Mouse (Mus musculus): ENCODE data around the gene Gstm1. TPM values are rescaled to one million over a fixed set of nuclear protein-coding genes. Genes with fewer than 3 reads are reported as not detected.

The Gstm1 gene
- polyA plus RNA-seq (2012; rRNA removed): 766 and 864 TPM in 2 replicates

DNA sequence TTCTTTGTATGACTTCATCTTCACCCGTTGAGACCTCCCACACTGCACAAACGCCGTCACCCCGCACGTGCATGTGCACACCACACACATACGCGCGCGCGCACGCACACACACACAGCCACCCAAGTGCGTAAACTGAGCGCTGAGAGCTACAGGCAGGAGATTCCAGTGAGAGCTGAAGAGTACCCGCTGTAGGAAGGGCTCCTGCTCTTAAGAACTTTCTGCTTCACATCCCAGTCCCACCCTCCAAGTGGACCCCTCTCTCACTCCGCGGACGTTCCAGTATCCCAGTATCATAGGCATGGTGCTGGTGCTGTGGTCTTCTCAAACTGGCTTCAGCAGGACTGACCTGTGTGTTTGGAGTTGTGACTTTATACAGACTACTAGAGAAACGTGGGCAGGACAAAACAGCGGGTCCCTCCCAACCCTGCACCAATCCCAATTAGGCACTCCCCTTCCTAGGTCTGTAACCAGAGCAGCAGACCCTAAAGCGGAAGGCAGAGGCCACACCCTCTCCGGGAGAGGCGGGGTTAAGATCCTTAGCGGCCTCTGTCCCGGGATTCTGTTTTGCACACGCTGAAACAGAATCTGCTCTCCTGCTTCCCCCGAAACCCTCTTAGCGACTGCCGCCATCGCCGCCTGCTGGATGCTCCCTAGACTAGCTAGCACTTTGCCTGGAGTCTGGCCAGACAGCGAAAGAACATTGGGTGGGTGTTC lies at the start of gene Gstm1:
TSS of gene Gstm1 (minus strand) at position 501 of the 717 bp plus-strand sequence.

DNA sequence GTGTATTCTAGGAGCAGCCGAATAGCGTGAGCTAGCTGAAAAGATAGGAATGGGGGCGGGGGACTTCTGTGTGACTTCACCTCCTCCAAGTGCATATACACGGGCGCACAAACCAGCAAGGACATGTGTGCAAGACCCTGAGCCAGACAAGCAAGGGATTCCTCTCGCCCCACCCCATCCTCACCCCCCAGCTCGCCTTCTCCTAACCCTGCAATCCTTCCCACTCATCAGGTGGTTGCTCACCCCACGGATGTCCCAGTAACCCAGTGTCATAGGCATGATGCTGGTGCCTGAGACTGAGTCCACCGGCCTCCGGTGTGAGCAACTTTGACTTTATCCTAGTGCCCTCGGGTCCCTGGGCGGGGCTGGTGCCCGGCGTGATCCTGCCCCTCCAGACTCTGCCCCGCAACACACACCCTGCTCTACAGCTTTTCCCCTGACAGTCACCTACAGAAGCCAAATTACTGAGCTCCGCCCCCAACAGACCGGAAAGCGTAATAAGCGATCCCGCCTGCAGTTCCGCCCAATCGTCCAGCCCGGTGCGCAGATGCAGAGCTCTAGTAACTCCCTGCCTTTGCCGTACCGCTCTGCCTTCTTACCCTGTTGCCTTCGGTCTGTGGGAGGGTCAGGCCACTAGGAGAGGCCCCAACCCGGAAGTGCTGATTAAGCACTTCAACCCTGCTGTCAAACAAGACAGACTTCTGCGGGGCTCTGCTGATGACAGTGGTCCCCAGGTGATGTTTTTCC lies 26.8 kb upstream of the Gstm1 start, which contains the start of gene Gstm4:
TSS of gene Gstm4 (minus strand) at position 501 of the 747 bp plus-strand sequence.

DNA sequence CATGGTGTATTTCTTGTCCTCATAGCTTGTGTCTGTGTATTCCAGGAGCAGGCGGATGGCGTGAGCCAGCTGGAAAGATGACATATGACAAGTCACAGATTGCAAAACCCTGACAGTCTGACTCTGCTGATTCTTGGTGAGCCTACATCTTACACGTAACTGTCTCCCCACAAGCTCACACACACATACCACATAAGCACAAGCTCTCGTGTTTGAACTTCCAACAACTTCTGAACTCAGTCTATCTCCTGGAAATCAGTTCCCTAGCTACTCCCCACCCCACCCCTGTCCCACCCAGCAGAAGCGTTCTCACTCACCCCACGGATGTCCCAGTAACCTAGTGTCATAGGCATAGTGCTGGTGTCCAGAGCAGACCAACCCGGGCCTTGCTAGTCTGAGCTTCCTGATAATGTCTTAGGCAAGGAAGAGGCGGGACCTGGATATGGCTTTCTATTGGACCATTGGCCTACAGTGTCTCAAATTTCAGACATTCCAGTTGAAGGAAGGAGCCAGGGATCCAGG lies 31.7 kb downstream of the Gstm1 start, which contains the start of gene Gstm2:
TSS of gene Gstm2 (minus strand) at position 413 of the 522 bp plus-strand sequence.

DNA sequence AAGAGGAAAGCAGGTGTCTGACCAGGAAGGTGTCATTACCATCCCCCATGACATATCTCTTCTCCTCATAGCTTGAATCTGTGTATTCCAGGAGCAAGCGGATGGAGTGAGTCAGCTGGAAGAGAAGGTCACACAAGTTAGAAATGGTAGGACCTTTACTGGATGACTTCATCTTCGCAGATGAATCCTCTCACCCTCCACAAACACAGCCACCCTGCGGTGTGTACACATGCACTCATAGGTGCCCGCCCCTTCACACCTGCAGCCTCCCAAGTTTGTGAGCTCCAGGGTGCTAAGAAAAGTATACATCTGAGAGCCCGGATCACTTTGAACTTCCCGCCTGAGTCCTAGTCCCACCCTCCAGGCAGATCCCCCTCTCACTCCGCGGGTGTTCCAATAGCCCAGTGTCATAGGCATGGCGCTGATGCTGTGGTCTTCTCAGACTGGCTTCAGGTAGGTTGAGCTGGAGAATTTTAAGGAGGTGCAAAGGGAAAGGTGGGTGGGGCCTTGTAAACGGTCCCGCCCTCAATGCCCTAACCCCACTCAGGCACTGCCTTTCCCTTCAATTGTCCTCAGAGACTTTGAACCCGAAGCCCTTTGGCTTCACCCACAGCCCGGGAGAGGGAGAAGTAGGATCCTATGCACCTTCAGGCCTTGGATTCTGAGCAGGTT lies 48.9 kb downstream of the Gstm1 start, which contains the start of gene Gstm3:
TSS of gene Gstm3 (minus strand) at position 560 of the 672 bp plus-strand sequence.

Other genes with a start within 250 kb of the Gstm1 start
- gene Eps8l3, start 140.7 kb downstream of the Gstm1 start, polyA plus RNA-seq (2012; rRNA removed): 190 and 210 TPM in 2 replicates
- gene Gstm5, start 122.2 kb downstream of the Gstm1 start, polyA plus RNA-seq (2012; rRNA removed): 22.4 and 26.3 TPM in 2 replicates
- 10.9 and 11.1 TPM in 2 replicates for gene Gstm7, start 86.2 kb downstream of the Gstm1 start, polyA plus RNA-seq (2012; rRNA removed)
- 7.4 and 10.8 TPM in 2 replicates for gene Gstm6, start 74.2 kb downstream of the Gstm1 start, polyA plus RNA-seq (2012; rRNA removed)
- gene Gstm3, start 48.7 kb downstream of the Gstm1 start, polyA plus RNA-seq (2012; rRNA removed): 36.5 and 50.1 TPM in 2 replicates
- 102 and 107 TPM in 2 replicates for gene Gstm2, start 31.5 kb downstream of the Gstm1 start, polyA plus RNA-seq (2012; rRNA removed)
- 12.6 and 14.9 TPM in 2 replicates for gene Gstm4, start 26.9 kb upstream of the Gstm1 start, polyA plus RNA-seq (2012; rRNA removed)
- gene Ampd2, start 68.7 kb upstream of the Gstm1 start, polyA plus RNA-seq (2012; rRNA removed): 141 and 154 TPM in 2 replicates
- 2.2 and 2.3 TPM in 2 replicates for gene Gnat2, start 74.8 kb upstream of the Gstm1 start, polyA plus RNA-seq (2012; rRNA removed)
- gene Gnai3, start 128.2 kb upstream of the Gstm1 start, polyA plus RNA-seq (2012; rRNA removed): 15.0 and 19.4 TPM in 2 replicates
- 0.07 and 0.09 TPM in 2 replicates for gene Gpr61, start 136.9 kb upstream of the Gstm1 start, polyA plus RNA-seq (2012; rRNA removed)
- gene Amigo1, start 168.4 kb upstream of the Gstm1 start, polyA plus RNA-seq (2012; rRNA removed): 34.4 and 35.8 TPM in 2 replicates
- 10.4 and 13.1 TPM in 2 replicates for gene Cyb561d1, start 183.2 kb upstream of the Gstm1 start, polyA plus RNA-seq (2012; rRNA removed)
- gene Atxn7l2, start 193.0 kb upstream of the Gstm1 start, polyA plus RNA-seq (2012; rRNA removed): 5.9 and 7.4 TPM in 2 replicates
- 0.66 and 0.67 TPM in 2 replicates for gene Sypl2, start 208.7 kb upstream of the Gstm1 start, polyA plus RNA-seq (2012; rRNA removed)
- 22.6 and 23.4 TPM in 2 replicates for gene Psma5, start 239.0 kb upstream of the Gstm1 start, polyA plus RNA-seq (2012; rRNA removed)